Mouse (Mus musculus) right cerebral cortex, adult 18-20 months (tissue): Measurements from ENCODE around the gene Obscn.

Experiments used
- DNase-seq: peaks from one replicate; pipeline ENCODE4 v3.0.0; 2022; ENCODE audit warnings: mixed read lengths

The Obscn gene

GRCm38 (mm10) chr11:58981541-58982447 is 154.4 kb downstream of the Obscn start:
- peak; percentile 85 for DNase-seq

- DNase-seq, result no peak
These were observed 155.7 kb downstream of the Obscn start for GRCm38 (mm10) chr11:58980381-58980990.

GRCm38 (mm10) chr11:58979661-58980060 is 156.5 kb downstream of the Obscn start:
- no peak for DNase-seq

- DNase-seq, result no peak
These were observed 157.0 kb downstream of the Obscn start for GRCm38 (mm10) chr11:58979183-58979582.

- DNase-seq, result no peak
These were observed 157.5 kb downstream of the Obscn start for GRCm38 (mm10) chr11:58978706-58979030.

GRCm38 (mm10) chr11:58978027-58978705 is 158.0 kb downstream of the Obscn start, which contains the start of gene Trim11:
Gene Trim11 (plus strand): TSS chr11:58978093.
- peak; percentile 78 for DNase-seq

GRCm38 (mm10) chr11:58977607-58978026 is 158.6 kb downstream of the Obscn start:
- no peak for DNase-seq

- DNase-seq, result no peak
These were observed 159.1 kb downstream of the Obscn start for GRCm38 (mm10) chr11:58977150-58977549.

GRCm38 (mm10) chr11:58974414-58974813 is 161.8 kb downstream of the Obscn start:
- no peak for DNase-seq

GRCm38 (mm10) chr11:58971796-58972195 is 164.4 kb downstream of the Obscn start:
- DNase-seq, result no peak

- no peak for DNase-seq
These were observed 165.2 kb downstream of the Obscn start for GRCm38 (mm10) chr11:58970831-58971530.

- DNase-seq, result no peak
These were observed 166.5 kb downstream of the Obscn start for GRCm38 (mm10) chr11:58969659-58970058.

GRCm38 (mm10) chr11:58969027-58969426 is 167.2 kb downstream of the Obscn start:
- DNase-seq, result no peak

- no peak for DNase-seq
These were observed 167.7 kb downstream of the Obscn start for GRCm38 (mm10) chr11:58968551-58968950.

- DNase-seq, result no peak
These were observed 168.9 kb downstream of the Obscn start for GRCm38 (mm10) chr11:58967346-58967745.

GRCm38 (mm10) chr11:58965001-58965760 is 171.0 kb downstream of the Obscn start:
- no peak for DNase-seq

- DNase-seq, result no peak
These were observed 172.0 kb downstream of the Obscn start for GRCm38 (mm10) chr11:58964216-58964615.

GRCm38 (mm10) chr11:58963543-58963942 is 172.7 kb downstream of the Obscn start:
- no peak for DNase-seq

- no peak for DNase-seq
These were observed 174.6 kb downstream of the Obscn start for GRCm38 (mm10) chr11:58961364-58962177.

GRCm38 (mm10) chr11:58959921-58960465 is 176.2 kb downstream of the Obscn start:
- DNase-seq, result peak; percentile 85
